Mouse (Mus musculus) frontal cortex, adult 2 months (tissue): ENCODE data around the gene Myo10. TPM values are rescaled to one million over a fixed set of nuclear protein-coding genes. Genes with fewer than 3 reads are reported as not detected.

ENCODE experiments used
- DNase-seq, 2 experiments: peaks; one replicate each; pipeline ENCODE4 v3.0.0; 2022; ENCODE audit warnings: low spot score in 1 of 2; ENCODE audit errors: extremely low spot score in 1 of 2
- polyA plus RNA-seq: library from polyadenylated mRNA; depleted of rRNA; stranded (reverse); fragments of >200 nt; gene quantifications from 2 replicates; pipeline ENCODE4 v1.2.3, GENCODE M21; 2012

The Myo10 gene
- polyA plus RNA-seq, 1 experiment: 57.3 TPM

- DNase-seq: no peak
These were observed 13.1 kb upstream of the Myo10 start for GRCm38 (mm10) chr15:25609253-25609652.

GRCm38 (mm10) chr15:25611178-25611577 lies 11.1 kb upstream of the Myo10 start:
- DNase-seq: no peak

- no peak for DNase-seq
These were observed 1.8 kb upstream of the Myo10 start for GRCm38 (mm10) chr15:25620560-25620959.

DNA sequence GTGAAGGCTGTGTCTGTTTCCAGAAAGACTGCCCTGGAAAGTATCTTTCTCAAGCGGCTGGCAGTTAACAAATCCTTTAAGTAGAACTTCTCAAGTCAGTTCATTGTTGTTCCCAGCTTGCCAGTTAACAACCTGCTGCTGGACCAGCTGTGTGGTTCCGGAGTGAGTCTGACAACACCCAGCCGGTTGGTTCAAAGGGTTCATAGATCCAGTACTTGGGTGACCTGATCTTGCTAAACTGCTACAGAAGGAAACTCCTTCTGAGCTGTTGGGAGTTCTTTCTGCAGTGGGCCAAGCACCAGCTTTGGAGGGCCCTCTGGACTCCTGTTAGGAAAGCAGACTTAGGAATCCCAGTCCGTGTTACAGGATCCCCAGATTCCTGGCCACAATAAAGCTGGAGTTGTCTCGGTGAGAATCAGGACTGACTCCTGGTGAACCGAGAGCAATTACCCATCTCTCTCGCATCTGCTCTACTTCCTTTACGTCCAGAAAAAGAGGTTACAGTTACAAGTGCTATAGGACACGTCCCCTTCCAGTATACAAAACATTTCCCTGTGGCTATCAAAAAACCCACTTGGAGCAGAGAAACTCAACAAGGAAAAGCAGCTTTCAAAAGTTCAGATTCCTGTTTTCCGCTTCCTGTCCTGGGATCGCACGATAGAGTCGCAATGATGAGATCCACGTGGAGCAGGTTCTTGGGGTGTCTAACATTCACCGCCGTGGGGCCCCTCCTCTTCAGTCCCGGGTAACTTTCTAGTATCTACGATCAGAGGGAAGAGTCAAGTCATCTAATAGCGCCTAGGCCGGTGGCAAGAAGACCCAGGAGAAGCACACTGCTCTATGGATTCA lies 750 bp upstream of the Myo10 start:
- no peak for DNase-seq

- no peak for DNase-seq
These were observed 644 bp downstream of the Myo10 start for GRCm38 (mm10) chr15:25622867-25623471.

GRCm38 (mm10) chr15:25623556-25624180 lies 1.3 kb downstream of the Myo10 start:
- no peak for DNase-seq

GRCm38 (mm10) chr15:25624263-25624662 lies 1.9 kb downstream of the Myo10 start:
- no peak for DNase-seq

- DNase-seq: no peak
These were observed 3.1 kb downstream of the Myo10 start for GRCm38 (mm10) chr15:25625471-25625870.

DNA sequence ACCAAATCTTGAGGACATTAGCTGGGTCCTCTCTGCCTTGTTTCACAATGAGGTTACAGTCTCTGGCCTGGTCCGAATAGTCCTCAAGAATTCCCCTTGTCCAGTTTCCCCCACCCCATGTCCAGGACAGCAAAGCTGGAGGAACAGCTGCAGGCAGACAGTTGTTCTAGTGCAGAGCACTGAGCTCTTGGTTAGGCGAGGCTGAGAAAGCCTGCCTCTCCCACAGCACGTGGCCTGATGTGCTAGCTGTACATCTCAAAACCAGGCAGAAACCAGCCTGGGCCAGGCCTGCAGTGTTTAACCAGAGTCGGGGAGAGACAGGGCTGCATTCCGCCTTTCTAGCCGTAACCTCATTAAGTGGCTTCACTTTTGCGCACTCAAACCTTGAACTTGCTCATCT lies 4.7 kb downstream of the Myo10 start:
- DNase-seq: no peak

DNA sequence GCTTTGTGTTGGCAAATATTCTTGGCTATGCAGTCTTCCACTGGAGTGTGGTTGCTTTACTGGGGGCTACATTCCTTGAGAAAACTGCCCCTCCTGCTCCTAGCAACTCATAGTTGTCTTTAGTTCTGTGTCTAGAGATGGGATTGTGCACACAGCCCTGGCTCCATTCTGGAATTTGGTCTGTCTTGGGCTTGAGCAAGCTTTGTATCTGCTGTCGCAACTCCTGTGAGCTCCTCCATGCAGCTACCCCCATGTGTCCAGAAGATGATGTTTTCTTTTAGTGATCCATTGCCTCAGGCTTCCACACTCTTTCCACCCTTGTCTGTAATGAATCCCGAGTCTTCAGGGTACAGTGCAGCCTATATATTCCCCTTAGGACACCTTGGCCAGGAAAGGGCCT lies 5.9 kb downstream of the Myo10 start:
- DNase-seq: no peak

- no peak for DNase-seq
These were observed 8.4 kb downstream of the Myo10 start for GRCm38 (mm10) chr15:25630716-25631115.

- no peak for DNase-seq
These were observed 9.0 kb downstream of the Myo10 start for GRCm38 (mm10) chr15:25631332-25631731.

DNA sequence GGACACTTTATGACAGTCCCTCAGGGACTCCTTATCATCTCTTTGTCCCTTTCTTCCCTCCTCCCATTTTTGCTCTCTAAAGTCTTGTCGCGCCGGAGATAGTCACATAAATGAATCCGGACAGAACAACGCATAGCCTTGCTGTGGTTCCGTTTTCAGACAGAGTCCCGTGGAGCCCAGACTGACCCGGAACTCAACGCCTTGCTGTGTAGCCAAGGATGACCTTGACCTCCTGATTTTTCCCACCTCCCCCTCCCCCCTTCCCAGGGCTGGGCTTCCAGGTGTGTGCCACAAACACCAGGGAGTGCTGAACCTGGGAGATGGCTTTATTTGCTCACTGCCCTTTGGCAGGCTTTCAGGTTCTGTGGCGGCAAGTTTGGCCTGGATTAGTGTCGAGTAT lies 10.6 kb downstream of the Myo10 start:
- DNase-seq: no peak

GRCm38 (mm10) chr15:25633674-25634340 lies 11.5 kb downstream of the Myo10 start:
- no peak for DNase-seq

GRCm38 (mm10) chr15:25637727-25638126 lies 15.4 kb downstream of the Myo10 start:
- peak; percentile 72 for DNase-seq

DNA sequence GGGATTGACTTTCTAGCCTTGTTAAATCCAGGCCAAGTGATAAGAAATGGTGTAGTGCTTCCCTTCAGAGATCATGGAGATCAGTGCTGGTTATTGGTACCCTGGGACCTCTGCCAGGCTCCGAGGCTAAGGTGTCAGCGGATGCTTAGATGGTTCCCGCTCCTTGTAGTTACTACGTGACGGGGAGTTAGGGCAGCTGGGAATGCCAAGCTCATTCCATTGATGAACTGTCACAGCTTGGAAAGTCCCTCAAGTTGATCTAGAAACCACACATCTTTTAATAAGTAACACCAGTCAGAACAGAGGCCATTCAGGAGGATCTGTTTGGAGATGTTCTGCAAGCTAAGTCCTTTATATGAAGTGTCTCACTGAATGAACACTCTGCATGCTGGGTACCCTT lies 16.9 kb downstream of the Myo10 start:
- DNase-seq: no peak

DNA sequence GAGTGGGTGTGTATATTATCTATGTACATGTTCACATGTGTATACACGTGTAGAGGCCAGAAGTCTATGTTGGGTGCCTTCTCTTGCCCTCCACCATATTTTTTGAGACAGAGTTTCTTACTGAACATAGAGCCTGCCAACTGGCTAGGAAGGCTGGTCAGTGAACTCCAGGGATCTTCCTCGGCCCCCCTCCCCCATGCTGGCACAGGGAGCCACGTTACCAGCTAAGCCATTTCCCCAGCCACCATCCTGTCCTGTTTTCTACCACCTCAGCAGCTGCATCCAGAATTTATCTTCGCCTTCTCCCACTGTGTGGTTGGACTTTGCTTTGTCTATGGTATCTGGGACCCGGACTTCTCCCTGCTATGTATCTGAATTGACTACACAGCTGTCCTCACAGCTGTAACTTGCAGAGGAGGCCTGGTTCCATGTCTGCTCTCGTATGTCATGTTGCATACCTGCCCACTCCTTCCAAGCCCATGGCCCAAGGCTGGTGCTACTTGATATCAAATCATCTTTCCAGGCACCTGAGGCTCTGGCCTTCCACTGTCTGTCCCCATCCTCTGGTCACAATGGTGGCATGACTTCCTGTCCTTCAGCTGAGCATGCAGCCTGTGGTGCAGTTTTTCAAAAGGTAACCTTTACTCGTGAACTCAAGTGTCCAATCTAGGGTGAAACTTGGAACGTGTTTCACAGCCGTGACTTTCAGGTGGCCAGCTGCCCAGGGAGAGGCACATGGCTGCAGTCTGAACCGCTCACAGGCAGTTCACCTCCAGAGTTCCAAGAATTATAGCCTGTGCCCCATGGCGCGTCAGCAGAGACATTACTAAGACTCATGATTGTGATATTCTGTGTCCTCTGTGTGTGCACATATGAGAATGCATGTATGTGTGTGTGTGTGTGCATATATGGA lies 18.8 kb downstream of the Myo10 start:
- no peak for DNase-seq

DNA sequence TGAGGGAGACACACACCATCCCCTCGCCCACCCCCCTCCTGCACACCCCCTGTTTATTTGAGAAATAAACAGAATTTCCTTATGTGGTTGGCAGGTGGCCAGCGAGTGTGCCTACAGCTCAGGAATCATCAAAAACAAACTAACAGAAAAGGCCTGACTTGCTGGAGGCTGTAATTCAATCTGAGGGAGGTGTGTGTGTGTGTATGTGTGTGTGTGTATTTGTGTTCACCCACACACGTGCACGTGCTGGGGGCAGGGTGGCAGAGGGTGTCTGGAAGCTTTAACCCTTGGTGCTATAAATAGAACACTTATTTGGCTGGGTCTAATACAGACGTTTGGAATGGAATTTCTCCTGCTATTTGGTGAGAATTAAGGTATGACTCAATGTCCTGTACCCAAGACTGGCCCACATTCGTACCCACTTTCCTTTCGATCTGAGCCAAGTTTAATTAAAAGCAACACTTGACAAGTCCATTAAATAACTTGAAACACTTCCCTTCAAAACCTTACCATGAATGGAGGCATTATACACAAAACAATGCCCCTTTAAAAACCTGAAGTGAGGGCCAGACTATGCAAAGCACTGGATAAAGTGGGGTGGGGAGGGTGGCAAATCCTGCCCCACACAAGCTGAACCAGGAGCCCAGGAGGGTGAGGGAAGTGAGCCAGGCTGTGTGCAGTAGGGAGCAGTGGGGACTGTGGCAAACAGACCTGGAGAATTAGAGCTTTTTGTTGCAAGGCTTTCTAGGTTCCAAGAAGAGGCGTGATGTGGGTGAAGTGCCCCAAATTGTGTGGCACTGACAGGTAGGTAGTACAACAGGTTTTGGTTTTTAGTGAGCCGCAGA lies 20.1 kb downstream of the Myo10 start:
- no peak for DNase-seq

DNA sequence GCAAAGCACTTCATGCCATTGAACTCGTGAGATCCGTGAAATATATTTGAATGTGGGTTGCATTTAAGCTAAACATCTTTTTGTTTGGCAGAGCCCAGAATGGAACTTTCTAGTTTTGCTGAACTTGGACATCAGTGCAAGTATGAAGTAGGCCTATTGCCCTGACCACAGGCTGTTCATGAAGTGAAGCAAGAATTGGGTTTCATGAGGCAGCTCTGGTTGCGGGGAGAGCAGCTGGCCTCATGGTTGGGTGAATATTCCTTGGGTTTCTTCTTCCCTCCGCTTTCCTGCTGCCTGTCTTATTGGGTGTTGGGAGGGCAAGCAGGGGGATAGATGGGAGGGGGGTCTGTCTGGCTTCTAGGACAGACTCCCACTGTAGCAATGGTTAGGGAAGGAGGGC lies 23.5 kb downstream of the Myo10 start:
- DNase-seq: no peak
